Mouse (Mus musculus) heart, postnatal 10 days (tissue): ENCODE measurements around the gene Bcap31. TPM values are rescaled to one million over a fixed set of nuclear protein-coding genes. Genes with fewer than 3 reads are reported as not detected.
"Not testable (repeated sequence)": the region's sequence is repeated elsewhere in the genome, so short reads cannot be mapped to it uniquely, and the experiment has no call there.

Experiments
- DNase-seq, 2 experiments: peaks; one replicate each; pipeline ENCODE4 v3.0.0; 2021
- intact Hi-C: fragments of 180-260 bp; cut with DNase I; formaldehyde crosslinking; loops from one replicate; pipeline ENCODE4 v1.15.1; 2025
- total RNA-seq, 2 experiments: library from RNA; stranded (reverse); gene quantifications; 2 replicates each; pipeline ENCODE4 v1.2.3; 2021

Gene Bcap31
- total RNA-seq: 100 to 1,000 TPM in 1 of 2 experiments, 10 to 100 TPM in 1; 99.5 to 104 TPM

GRCm38 (mm10) chrX:73716109-73716661 is at the start of gene Bcap31, which contains the start of gene Abcd1:
Bcap31 (minus strand) TSS chrX:73716175.
Abcd1 (plus strand) TSS chrX:73716597.
- DNase-seq: peak; percentile 95 to 96
- intact Hi-C loops: loop anchor here (5.0 to 10.0 kb wide), 3 partner anchors 56 to 709 kb away; partner anchors contain the start of genes G6pdx and Srpk3

DNA sequence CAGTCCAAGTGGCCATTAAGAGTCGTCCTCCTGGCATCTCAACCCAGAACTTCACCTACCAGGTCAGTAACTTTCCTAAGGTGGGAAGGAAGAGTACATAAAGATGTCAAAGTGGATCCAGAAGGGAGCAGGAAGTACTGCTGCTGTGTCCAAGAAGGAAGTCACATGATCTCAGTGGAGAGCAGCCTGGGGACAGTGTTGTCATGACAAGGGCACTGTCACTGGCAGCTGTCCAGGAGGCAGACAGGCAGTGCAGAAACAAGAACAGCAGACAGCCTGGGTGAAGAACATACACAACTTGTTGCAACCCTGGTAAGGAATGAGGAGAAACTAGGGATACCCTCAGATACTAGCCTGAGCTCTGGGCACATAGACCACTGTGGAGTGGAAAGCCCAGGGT is 49.3 kb upstream of the Bcap31 start:
- DNase-seq: peak; percentile 66 to 71
- intact Hi-C loops: no loop called here

GRCm38 (mm10) chrX:73758611-73759290 is 42.8 kb upstream of the Bcap31 start:
- intact Hi-C loops: loop anchor here (5.0 kb wide), 1 partner anchor 36 kb away; no protein-coding TSS in a partner anchor
- DNase-seq: peak in 1 of 2 experiments; percentile 22

GRCm38 (mm10) chrX:73756334-73757140 is 40.6 kb upstream of the Bcap31 start, which contains the start of gene Plxnb3:
Plxnb3 (plus strand) TSS chrX:73757090.
- intact Hi-C loops: loop anchor here (5.0 kb wide), 1 partner anchor 34 kb away; no protein-coding TSS in a partner anchor
- DNase-seq: no peak

DNA sequence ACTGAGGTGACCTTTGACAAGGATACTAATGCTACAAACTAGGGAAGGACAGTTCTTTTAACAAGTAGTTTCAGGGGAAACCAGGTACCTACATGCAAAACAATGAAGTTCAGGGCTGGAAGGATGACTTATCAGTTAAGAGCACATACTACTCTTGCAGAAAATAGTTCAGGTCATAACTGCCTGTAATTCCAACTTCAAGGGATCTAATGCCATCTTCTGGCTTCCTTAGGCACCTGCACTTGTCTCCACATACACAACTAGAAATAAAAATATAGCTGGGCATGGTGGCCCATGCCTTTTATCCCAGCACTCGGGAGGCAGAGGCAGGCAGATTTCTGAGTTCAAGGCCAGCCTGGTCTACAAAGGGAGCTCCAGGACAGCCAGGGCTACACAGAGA is 33.0 kb upstream of the Bcap31 start:
- DNase-seq: no peak
- intact Hi-C loops: no loop called here

DNA sequence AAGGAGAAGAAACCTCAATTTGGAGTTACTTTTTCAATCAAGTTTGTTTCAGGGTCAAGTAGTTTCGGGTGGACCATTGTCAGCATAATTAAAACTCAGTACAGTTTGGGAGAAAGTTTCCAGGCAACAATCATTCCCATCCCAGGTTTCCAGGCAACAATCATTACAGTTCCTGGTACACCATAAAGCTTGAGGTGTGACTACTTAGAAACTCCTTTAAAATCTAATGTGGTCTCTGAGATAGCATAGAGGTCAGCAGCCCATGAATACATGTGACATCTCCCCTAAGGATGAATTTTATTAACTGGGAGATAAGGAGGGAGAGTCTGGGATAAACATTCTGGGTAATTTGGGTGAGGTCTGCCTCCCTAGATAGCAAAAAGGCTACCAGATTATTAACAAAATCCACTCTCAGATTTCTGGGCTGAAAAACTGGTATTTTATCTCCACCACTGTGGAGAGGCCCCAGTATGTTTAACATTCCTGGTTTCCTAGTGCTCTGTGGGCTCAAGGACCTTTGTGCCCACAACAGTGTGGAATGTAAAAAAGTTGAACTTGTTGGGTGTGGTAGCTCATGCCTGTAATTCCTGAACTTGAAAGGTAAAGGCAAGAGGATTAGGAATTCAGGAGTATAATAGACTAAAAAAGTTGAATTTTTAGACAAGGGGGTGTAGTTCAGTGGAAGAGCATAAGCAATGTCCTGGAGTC is 29.0 kb upstream of the Bcap31 start:
- no peak for DNase-seq
- intact Hi-C loops: no loop called here

- DNase-seq, intact Hi-C loops: not testable (repeated sequence)
Observed at GRCm38 (mm10) chrX:73739841-73740240, 23.9 kb upstream of the Bcap31 start.

DNA sequence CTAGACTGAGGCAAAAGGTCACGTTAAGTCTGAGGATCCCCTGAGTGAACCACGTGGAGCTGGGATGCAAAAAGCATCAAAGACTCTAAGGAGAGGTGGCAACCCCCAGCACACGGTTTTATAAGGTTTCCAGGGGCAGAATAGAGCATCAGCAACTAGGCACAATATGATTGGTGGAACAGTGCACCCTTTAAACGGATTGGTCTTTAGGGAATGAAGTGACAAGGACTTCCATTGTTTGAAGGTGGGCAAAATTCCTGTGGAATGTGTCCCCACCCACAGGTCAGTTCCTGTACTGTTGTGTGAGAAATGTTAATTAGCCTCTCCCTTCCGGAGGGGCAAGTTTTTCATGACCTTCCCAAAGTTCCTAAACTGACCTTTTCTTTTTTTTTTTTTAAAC is 23.2 kb upstream of the Bcap31 start:
- intact Hi-C loops: no loop called here
- no peak for DNase-seq

- intact Hi-C loops: no loop called here
Observed at GRCm38 (mm10) chrX:73738155-73738554, 22.2 kb upstream of the Bcap31 start.

GRCm38 (mm10) chrX:73730908-73731307 is 14.9 kb upstream of the Bcap31 start:
- intact Hi-C loops: no loop called here
- DNase-seq: no peak

More at GRCm38 (mm10) chrX:73738155-73738554, 22.2 kb upstream of the Bcap31 start:
- no peak for DNase-seq

DNA sequence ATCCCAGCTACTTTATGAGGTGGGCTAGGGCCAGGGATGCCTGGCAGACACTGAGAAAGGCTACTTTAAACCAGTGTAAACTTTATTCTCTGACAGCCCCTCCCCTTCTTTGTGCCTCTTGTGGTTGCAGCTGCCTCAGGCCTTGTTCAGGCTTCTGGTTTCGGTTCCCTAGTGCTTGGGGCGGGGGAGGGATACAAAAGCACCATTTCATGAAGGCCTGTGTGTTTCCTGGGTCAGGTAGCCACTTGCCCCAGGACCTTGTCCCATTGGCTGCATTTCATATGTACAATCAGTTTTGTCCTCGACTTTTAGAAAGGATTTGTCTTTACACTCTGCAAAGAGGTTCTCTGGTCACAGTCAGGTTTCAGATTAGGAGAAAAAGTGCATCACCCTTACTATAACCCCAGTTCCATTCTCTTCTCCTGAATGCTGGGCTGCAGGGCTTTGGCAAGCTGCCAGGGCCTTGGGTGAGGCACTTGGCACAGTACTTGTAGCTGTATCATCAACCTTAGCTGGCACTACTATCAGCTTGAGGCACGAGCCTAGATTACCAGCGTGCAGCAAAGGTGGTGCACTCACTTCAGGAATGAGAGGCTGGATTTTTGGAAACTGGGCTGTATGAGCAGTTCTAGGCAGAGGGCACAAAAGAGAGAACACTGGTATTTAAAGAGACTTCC is 2.8 kb upstream of the Bcap31 start:
- intact Hi-C loops: loop anchor here (5.0 to 10.0 kb wide), 3 partner anchors 53 to 706 kb away; partner anchors contain the start of genes G6pdx and Srpk3
- peak; percentile 39 to 50 for DNase-seq

DNA sequence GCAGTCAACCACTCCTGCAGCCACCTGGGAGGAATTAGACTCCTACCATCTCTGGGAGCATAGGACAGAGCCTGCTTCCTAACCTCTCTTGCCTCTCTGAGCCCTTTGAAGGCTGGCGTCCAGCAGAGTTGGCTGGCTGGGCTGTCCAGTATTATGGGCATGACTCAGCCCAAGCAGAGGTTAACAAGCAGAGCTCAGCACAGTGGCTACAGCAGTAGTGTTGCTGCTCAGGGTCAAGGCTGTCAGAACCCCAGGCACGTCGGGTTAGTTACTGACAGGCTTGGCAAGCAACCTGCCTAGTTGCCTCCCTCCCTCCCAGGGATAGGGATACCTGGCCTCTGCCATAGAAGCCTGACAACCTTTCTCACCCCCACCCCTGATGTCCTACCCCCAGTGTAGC is 2.3 kb upstream of the Bcap31 start:
- peak; percentile 18 to 22 for DNase-seq
- intact Hi-C loops: loop anchor here (5.0 to 10.0 kb wide), 3 partner anchors 54 to 707 kb away; partner anchors contain the start of genes G6pdx and Srpk3

- DNase-seq: peak; percentile 19 to 21
Observed at GRCm38 (mm10) chrX:73717667-73718066, 1.7 kb upstream of the Bcap31 start.

GRCm38 (mm10) chrX:73716709-73717545 is 952 bp upstream of the Bcap31 start:
- peak in 1 of 2 experiments; percentile 18 for DNase-seq
- intact Hi-C loops: loop anchor here (5.0 to 10.0 kb wide), 3 partner anchors 55 to 708 kb away; partner anchors contain the start of genes G6pdx and Srpk3

More at GRCm38 (mm10) chrX:73717667-73718066, 1.7 kb upstream of the Bcap31 start:
- intact Hi-C loops: loop anchor here (5.0 to 10.0 kb wide), 3 partner anchors 55 to 707 kb away; partner anchors contain the start of genes G6pdx and Srpk3

DNA sequence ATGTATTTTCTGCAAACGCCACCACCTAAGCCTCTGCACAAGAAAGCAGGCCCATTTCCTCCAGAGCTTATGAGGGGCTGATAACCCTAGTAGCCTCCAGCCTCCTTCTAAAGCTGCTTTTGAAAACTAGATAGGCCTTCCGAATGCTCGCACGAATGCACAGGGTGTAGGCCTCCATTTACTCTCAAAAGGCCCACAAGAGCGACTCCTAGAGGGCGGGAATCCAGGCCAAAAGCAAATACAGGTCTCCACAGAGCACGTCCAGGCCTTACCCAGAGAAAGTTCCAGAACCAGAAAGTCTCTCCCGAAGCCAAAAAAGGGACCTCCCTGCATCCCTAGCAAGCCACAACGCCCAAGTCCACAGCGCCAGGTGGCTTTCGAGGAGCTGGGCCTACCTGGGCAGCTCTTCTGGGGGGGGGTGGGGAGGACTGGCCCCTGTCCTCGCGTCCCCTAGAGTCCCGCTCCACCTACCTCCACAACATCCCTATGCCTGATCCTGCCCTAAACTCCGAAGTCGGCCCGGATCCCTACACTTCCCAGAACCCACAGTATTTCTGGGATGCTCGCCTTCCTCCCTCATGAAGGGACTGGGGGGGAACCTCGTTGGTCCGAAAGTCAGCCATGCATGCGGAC is 383 bp downstream of the Bcap31 start:
- intact Hi-C loops: loop anchor here (5.0 to 10.0 kb wide), 3 partner anchors 57 to 709 kb away; partner anchors contain the start of genes G6pdx and Srpk3
- DNase-seq: peak; percentile 55 to 60

DNA sequence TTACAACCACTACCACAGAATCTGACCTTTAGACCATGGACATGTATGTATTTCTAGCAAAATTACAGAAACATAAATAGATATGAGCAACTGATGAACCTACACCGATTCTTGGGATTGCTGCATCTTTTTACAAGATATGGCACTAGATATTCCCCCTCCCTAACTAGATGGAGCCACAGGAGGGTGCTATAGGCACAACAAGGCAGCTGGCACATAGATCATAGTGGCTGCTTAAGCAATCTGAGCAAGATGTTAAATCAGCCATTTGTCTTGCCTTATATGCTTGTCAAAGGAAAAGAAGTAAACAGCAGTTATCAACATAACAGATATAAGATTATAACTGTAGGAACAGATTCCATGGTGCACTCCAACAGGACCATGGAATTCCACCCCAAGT is 15.5 kb downstream of the Bcap31 start:
- intact Hi-C loops: no loop called here
- no peak for DNase-seq

DNA sequence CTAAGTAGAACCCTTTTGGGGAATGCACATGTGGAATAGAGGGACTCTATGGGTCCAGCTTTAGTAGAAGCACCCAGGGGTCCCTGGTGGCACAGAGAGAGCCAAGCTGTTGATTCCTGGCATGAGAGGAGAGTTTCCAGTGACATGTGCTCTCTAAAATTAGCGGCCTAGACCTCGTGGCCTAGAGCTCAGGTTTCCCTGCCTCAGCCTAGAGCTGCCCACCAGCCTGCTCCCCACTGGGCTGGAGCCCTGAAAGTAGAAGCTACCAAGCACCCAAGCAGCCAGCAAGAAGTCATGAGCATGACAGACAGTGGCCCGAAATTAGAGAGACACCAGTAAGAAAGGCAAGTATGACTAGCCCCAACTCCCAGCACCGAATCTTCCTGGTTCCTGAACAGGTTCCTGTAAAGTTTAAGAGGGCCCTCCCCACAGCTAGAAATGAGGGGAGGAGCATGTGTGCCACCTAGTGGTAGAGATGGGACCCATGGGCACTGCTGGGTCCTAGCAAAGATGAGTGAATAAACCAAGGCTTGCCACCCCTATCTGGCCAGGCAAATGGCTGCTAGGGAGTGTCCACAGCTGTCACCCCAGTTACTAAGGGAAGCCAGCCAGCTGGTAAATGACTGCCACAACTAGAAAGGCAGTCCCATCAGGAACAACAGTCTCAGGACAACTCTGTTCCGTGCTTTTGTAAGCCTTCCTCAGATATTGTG is 24.9 kb downstream of the Bcap31 start:
- intact Hi-C loops: loop anchor here (1.0 kb wide), 1 partner anchor 18 kb away; the partner anchor contains the start of gene Slc6a8
- DNase-seq: peak; percentile 65 to 69
